Mouse (Mus musculus) intestine, postnatal 0 days (tissue): ENCODE measurements at regions not wholly inside any gene's neighbourhood (a gene's known extent, or its start where the extent isn't known, plus 50 kb on each side); places are given as distances from the start of the nearest gene placed in this dataset.
A peak's percentile ranks its signal among the peaks of the same experiment; 100 is the strongest.

Experiments used
- ATAC-seq: fragments of 200-750 bp; cut with Nextera tagmentation; 2 replicates; pipeline ENCODE4 v1.8.0; 2017; ENCODE audit warnings: mild to moderate bottlenecking, moderate TSS enrichment, moderate library complexity
- H3K27ac ChIP-seq: fragments of 300-500 bp; sonication (generic); 2 replicates; pipeline ENCODE4 v1.5.1; 2014; ENCODE audit warnings: mild to moderate bottlenecking, low read depth, low read length, moderate library complexity
- H3K27me3 ChIP-seq: fragments of 300-500 bp; sonication (generic); replicated peaks from 2 replicates; pipeline ENCODE4 v1.6.1; 2014; ENCODE audit warnings: low read length, mixed read lengths; ENCODE audit not compliant: control insufficient read depth, insufficient read depth
- H3K36me3 ChIP-seq: fragments of 300-500 bp; sonication (generic); 2 replicates; pipeline ENCODE4 v1.6.1; 2014; ENCODE audit warnings: mild to moderate bottlenecking, moderate library complexity; ENCODE audit not compliant: control insufficient read depth, insufficient read depth
- H3K4me1 ChIP-seq: fragments of 300-500 bp; sonication (generic); replicated peaks from 2 replicates; pipeline ENCODE4 v1.6.1; 2014; ENCODE audit warnings: antibody characterized with exemption, low read length, mixed read lengths; ENCODE audit not compliant: control insufficient read depth, insufficient read depth
- H3K4me2 ChIP-seq: fragments of 300-500 bp; sonication (generic); replicated peaks from 2 replicates; pipeline ENCODE4 v1.6.1; 2014; ENCODE audit warnings: low read depth, mild to moderate bottlenecking, moderate library complexity
- H3K4me3 ChIP-seq: fragments of 300-500 bp; sonication (generic); 2 replicates; pipeline ENCODE4 v1.5.1; 2014; ENCODE audit warnings: low read depth, low read length
- H3K9ac ChIP-seq: fragments of 300-500 bp; sonication (generic); 2 replicates; pipeline ENCODE4 v1.6.1; 2014; ENCODE audit warnings: mild to moderate bottlenecking, low read depth, low read length
- H3K9me3 ChIP-seq: fragments of 300-500 bp; sonication (generic); 2 replicates; pipeline ENCODE4 v1.6.1; 2016; ENCODE audit warnings: mixed run types; ENCODE audit not compliant: control insufficient read depth
- CTCF ChIP-seq: sonication (generic); IDR thresholded peaks from 2 replicates; pipeline ENCODE4 v1.5.1; 2016; ENCODE audit warnings: low read depth, mild to moderate bottlenecking, control low read depth, antibody characterized with exemption, moderate library complexity
- WGBS: fragments of 180-500 bp; shearing (Covaris S2); extraction: QIAGEN DNeasy Blood & Tissue Kit; methylation state at CpG from one replicate; pipeline ENCODE4 v1.1.7; 2014; 5-methylcytosine and 5-hydroxymethylcytosine counted together

GRCm38 (mm10) chr3:34593279-34593678, 56.9 kb upstream of the Sox2 start:
- Histone ChIP-seq H3K4me1 (no peaks in the 10 kb centered on the region), H3K4me3 (no peak overlapping the region), H3K27me3 (no peaks in the 10 kb centered on the region), H3K27ac (no peak overlapping the region), H3K36me3 (no peaks in the 10 kb centered on the region), H3K4me2 (no peak overlapping the region), H3K9me3 (no peaks in the 10 kb centered on the region), H3K9ac (no peak overlapping the region)
- 67% methylated on average over 4 of the region's 4 CpGs for WGBS
- ATAC-seq, result no peak
- TF ChIP-seq CTCF, result no peak

GRCm38 (mm10) chr3:34577896-34578530, 72.2 kb upstream of the Sox2 start:
- H3K27ac ChIP-seq, result no peak overlapping the region
- 78% methylated on average over 8 of the region's 8 CpGs for WGBS
- no peaks in the 10 kb centered on the region for H3K4me1 ChIP-seq
- ATAC-seq, result no peak
- H3K4me2 ChIP-seq, result no peak overlapping the region
- TF ChIP-seq CTCF, result no peak
- no peaks in the 10 kb centered on the region for H3K36me3 ChIP-seq
- no peak overlapping the region for H3K4me3 ChIP-seq
- H3K9ac ChIP-seq, result no peak overlapping the region
- no peaks in the 10 kb centered on the region for H3K27me3 ChIP-seq
- H3K9me3 ChIP-seq, result no peaks in the 10 kb centered on the region

GRCm38 (mm10) chr3:34577115-34577514, 73.1 kb upstream of the Sox2 start:
- no peak overlapping the region for H3K4me2 ChIP-seq
- WGBS, result 79% methylated on average over 6 of the region's 6 CpGs
- H3K9me3 ChIP-seq, result no peaks in the 10 kb centered on the region
- no peaks in the 10 kb centered on the region for H3K4me1 ChIP-seq
- no peak for ATAC-seq
- H3K9ac ChIP-seq, result no peak overlapping the region
- TF ChIP-seq CTCF, result no peak
- H3K27ac ChIP-seq, result no peak overlapping the region
- H3K4me3 ChIP-seq, result no peak overlapping the region
- no peaks in the 10 kb centered on the region for H3K36me3 ChIP-seq
- H3K27me3 ChIP-seq, result no peaks in the 10 kb centered on the region

GRCm38 (mm10) chr3:34576159-34576558, 74.0 kb upstream of the Sox2 start:
- peak; percentile 30; the same call in 1 of the 2 replicates for TF ChIP-seq CTCF
- Histone ChIP-seq H3K9me3 (no peaks in the 10 kb centered on the region), H3K9ac (no peak overlapping the region), H3K4me3 (no peak overlapping the region), H3K27ac (no peak overlapping the region), H3K36me3 (no peaks in the 10 kb centered on the region), H3K4me1 (no peaks in the 10 kb centered on the region), H3K4me2 (no peak overlapping the region), H3K27me3 (no peaks in the 10 kb centered on the region)
- ATAC-seq, result no peak
- WGBS, result 37% methylated on average over 11 of the region's 11 CpGs

- Histone ChIP-seq H3K9ac (no peak overlapping the region), H3K9me3 (no peaks in the 10 kb centered on the region), H3K36me3 (no peaks in the 10 kb centered on the region), H3K4me1 (no peaks in the 10 kb centered on the region), H3K4me2 (no peak overlapping the region), H3K4me3 (no peak overlapping the region), H3K27me3 (no peaks in the 10 kb centered on the region), H3K27ac (no peak overlapping the region)
- ATAC-seq, result no peak
- TF ChIP-seq CTCF, result no peak
- 77% methylated on average over 9 of the region's 9 CpGs for WGBS
These were observed 75.4 kb upstream of the Sox2 start for GRCm38 (mm10) chr3:34574711-34575350.

- no peak overlapping the region for H3K4me2 ChIP-seq
- ATAC-seq, result no peak
- H3K27me3 ChIP-seq, result no peaks in the 10 kb centered on the region
- no peaks in the 10 kb centered on the region for H3K9me3 ChIP-seq
- H3K27ac ChIP-seq, result no peak overlapping the region
- H3K36me3 ChIP-seq, result no peaks in the 10 kb centered on the region
- WGBS, result 90% methylated on average over 7 of the region's 7 CpGs
- no peaks in the 10 kb centered on the region for H3K4me1 ChIP-seq
- no peak for TF ChIP-seq CTCF
- H3K4me3 ChIP-seq, result no peak overlapping the region
- no peak overlapping the region for H3K9ac ChIP-seq
These were observed 76.9 kb upstream of the Sox2 start for GRCm38 (mm10) chr3:34573312-34573711.

- Histone ChIP-seq H3K9me3 (no peaks in the 10 kb centered on the region), H3K27ac (no peak overlapping the region)
- no peak for ATAC-seq
These were observed 78.1 kb upstream of the Sox2 start for GRCm38 (mm10) chr3:34572081-34572480.

More at GRCm38 (mm10) chr3:34572081-34572480, 78.1 kb upstream of the Sox2 start:
- H3K27me3 ChIP-seq, result no peaks in the 10 kb centered on the region
- 88% methylated on average over 6 of the region's 6 CpGs for WGBS
- no peaks in the 10 kb centered on the region for H3K4me1 ChIP-seq
- no peaks in the 10 kb centered on the region for H3K36me3 ChIP-seq
- H3K4me2 ChIP-seq, result no peak overlapping the region
- TF ChIP-seq CTCF, result no peak
- no peak overlapping the region for H3K4me3 ChIP-seq
- no peak overlapping the region for H3K9ac ChIP-seq
